Mouse (Mus musculus) forebrain, embryonic 10.5 days (tissue): ENCODE results near the gene Furin. TPM values are rescaled to one million over a fixed set of nuclear protein-coding genes. Genes with fewer than 3 reads are reported as not detected.
"Not testable (repeated sequence)": the region's sequence is repeated elsewhere in the genome, so short reads cannot be mapped to it uniquely, and the experiment has no call there.

Experiments used
- DNase-seq: peaks from one replicate; pipeline ENCODE4 v3.0.0-alpha.2; 2017; ENCODE audit warnings: low spot score; ENCODE audit errors: extremely low spot score
- H3K27ac ChIP-seq: fragments of 300-500 bp; sonication (generic); 2 replicates; pipeline ENCODE4 v1.5.1; 2016; ENCODE audit warnings: mild to moderate bottlenecking
- H3K27me3 ChIP-seq: fragments of 300-500 bp; sonication (generic); 2 replicates; pipeline ENCODE4 v1.6.1; 2016; ENCODE audit warnings: mild to moderate bottlenecking; ENCODE audit not compliant: poor library complexity, severe bottlenecking
- H3K36me3 ChIP-seq: fragments of 300-500 bp; sonication (generic); replicated peaks from 2 replicates; pipeline ENCODE4 v1.6.1; 2016; ENCODE audit warnings: mild to moderate bottlenecking, moderate library complexity
- H3K4me1 ChIP-seq: fragments of 300-500 bp; sonication (generic); 2 replicates; pipeline ENCODE4 v1.6.1; 2016
- H3K4me3 ChIP-seq: fragments of 300-500 bp; sonication (generic); 2 replicates; pipeline ENCODE4 v1.5.1; 2016; ENCODE audit warnings: mild to moderate bottlenecking, moderate library complexity
- H3K9me3 ChIP-seq: fragments of 300-500 bp; sonication (generic); 2 replicates; pipeline ENCODE4 v1.6.1; 2016; ENCODE audit warnings: mild to moderate bottlenecking, moderate library complexity
- WGBS: fragments of 180-500 bp; shearing (Covaris S2); methylation state at CpG from one replicate; pipeline ENCODE4 v1.1.7; 2016; 5-methylcytosine and 5-hydroxymethylcytosine counted together
- polyA plus RNA-seq: library from polyadenylated mRNA; unstranded; fragments of >200 nt; fragmentation: Nextera tagmentation; extraction: Ambion mirVana; gene quantifications from 2 replicates; pipeline ENCODE4 v1.2.1, GENCODE M21; 2016

The Furin gene
- polyA plus RNA-seq, 1 experiment from 2014 or later = 3.9 TPM

- Histone ChIP-seq H3K36me3 (no peaks in the 10 kb centered on the region), H3K27me3 (peaks cover 31% of the 10 kb centered on the region), H3K9me3 (no peaks in the 10 kb centered on the region), H3K4me1 (peaks cover 34% of the 10 kb centered on the region), H3K27ac (no peak overlapping the region), H3K4me3 (no peak overlapping the region)
- no peak for DNase-seq
- WGBS = 67% methylated on average over 7 of the region's 7 CpGs
Measured at GRCm38 (mm10) chr7:80404101-80404894, 938 bp downstream of the Furin start.

- no peak overlapping the region for H3K27ac ChIP-seq
- H3K4me1 ChIP-seq = peaks cover 41% of the 10 kb centered on the region
- no peaks in the 10 kb centered on the region for H3K9me3 ChIP-seq
- H3K27me3 ChIP-seq = peaks cover 31% of the 10 kb centered on the region
- 59% methylated on average over 9 of the region's 9 CpGs for WGBS
- DNase-seq = no peak
- H3K36me3 ChIP-seq = no peaks in the 10 kb centered on the region; the same call in 1 of the 2 replicates
- H3K4me3 ChIP-seq = peak overlapping the region; percentile 96
Measured at GRCm38 (mm10) chr7:80403551-80403950, 1.7 kb downstream of the Furin start.

GRCm38 (mm10) chr7:80402651-80403321 is 2.5 kb downstream of the Furin start:
- Histone ChIP-seq H3K9me3 (no peaks in the 10 kb centered on the region), H3K27me3 (peaks cover 31% of the 10 kb centered on the region), H3K27ac (peak overlapping the region; percentile 91), H3K36me3 (peaks cover 5% of the 10 kb centered on the region), H3K4me3 (peak overlapping the region; percentile 96), H3K4me1 (peaks cover 46% of the 10 kb centered on the region)
- peak; percentile 63 for DNase-seq
- WGBS = under 1% methylated on average over 78 of the region's 92 CpGs

- peak; percentile 52 for DNase-seq
- H3K36me3 ChIP-seq = peaks cover 12% of the 10 kb centered on the region
- WGBS = 1% methylated on average over 99 of the region's 102 CpGs
- no peaks in the 10 kb centered on the region for H3K9me3 ChIP-seq
- peaks cover 31% of the 10 kb centered on the region for H3K27me3 ChIP-seq
- peak overlapping the region; percentile 96 for H3K4me3 ChIP-seq
- peaks cover 46% of the 10 kb centered on the region for H3K4me1 ChIP-seq
- peak overlapping the region; percentile 91 for H3K27ac ChIP-seq
Measured at GRCm38 (mm10) chr7:80401860-80402641, 3.2 kb downstream of the Furin start.

GRCm38 (mm10) chr7:80401041-80401859 is 4.0 kb downstream of the Furin start:
- Histone ChIP-seq H3K4me1 (peaks cover 46% of the 10 kb centered on the region), H3K27me3 (peaks cover 28% of the 10 kb centered on the region), H3K9me3 (no peaks in the 10 kb centered on the region), H3K36me3 (peaks cover 20% of the 10 kb centered on the region), H3K27ac (peak overlapping the region; percentile 91), H3K4me3 (peak overlapping the region; percentile 96)
- no peak for DNase-seq
- 20% methylated on average over 5 of the region's 5 CpGs for WGBS

- peaks cover 25% of the 10 kb centered on the region for H3K36me3 ChIP-seq
- H3K27ac ChIP-seq = 0 out of 2 replicates have a peak overlapping the region, but pooled peaks have one; percentile 8
- no peak for DNase-seq
- peaks cover 25% of the 10 kb centered on the region for H3K27me3 ChIP-seq
- H3K9me3 ChIP-seq = no peaks in the 10 kb centered on the region
- WGBS = 81% methylated on average over 6 of the region's 6 CpGs
- peaks cover 46% of the 10 kb centered on the region for H3K4me1 ChIP-seq
- H3K4me3 ChIP-seq = peak overlapping the region; percentile 96; the same call in 1 of the 2 replicates
Measured at GRCm38 (mm10) chr7:80400571-80400970, 4.7 kb downstream of the Furin start.

GRCm38 (mm10) chr7:80400099-80400498 is 5.1 kb downstream of the Furin start:
- H3K36me3 ChIP-seq = peaks cover 30% of the 10 kb centered on the region
- WGBS = 55% methylated on average over 5 of the region's 5 CpGs
- no peak for DNase-seq
- H3K4me3 ChIP-seq = no peak overlapping the region
- peaks cover 20% of the 10 kb centered on the region for H3K27me3 ChIP-seq
- no peaks in the 10 kb centered on the region for H3K9me3 ChIP-seq
- peaks cover 46% of the 10 kb centered on the region for H3K4me1 ChIP-seq
- H3K27ac ChIP-seq = 0 out of 2 replicates have a peak overlapping the region, but pooled peaks have one; percentile 8

GRCm38 (mm10) chr7:80398654-80399444 is 6.4 kb downstream of the Furin start:
- Histone ChIP-seq H3K36me3 (peaks cover 38% of the 10 kb centered on the region), H3K4me3 (no peak overlapping the region), H3K27ac (no peak overlapping the region), H3K4me1 (peaks cover 46% of the 10 kb centered on the region), H3K9me3 (no peaks in the 10 kb centered on the region), H3K27me3 (peaks cover 7% of the 10 kb centered on the region)
- no peak for DNase-seq
- 70% methylated on average over 9 of the region's 9 CpGs for WGBS

GRCm38 (mm10) chr7:80397986-80398385 is 7.2 kb downstream of the Furin start:
- Histone ChIP-seq H3K4me1 (peaks cover 41% of the 10 kb centered on the region), H3K27ac (no peak overlapping the region), H3K27me3 (no peaks in the 10 kb centered on the region), H3K36me3 (peaks cover 46% of the 10 kb centered on the region), H3K4me3 (no peak overlapping the region), H3K9me3 (no peaks in the 10 kb centered on the region)
- WGBS = 90% methylated on average over 9 of the region's 9 CpGs
- no peak for DNase-seq

- not testable (repeated sequence) for H3K27ac ChIP-seq, H3K27me3 ChIP-seq, DNase-seq, H3K9me3 ChIP-seq, H3K4me3 ChIP-seq
- 95% methylated on average over 4 of the region's 4 CpGs for WGBS
- Histone ChIP-seq H3K36me3 (peaks cover 62% of the 10 kb centered on the region), H3K4me1 (peaks cover 32% of the 10 kb centered on the region)
Measured at GRCm38 (mm10) chr7:80396427-80396826, 8.8 kb downstream of the Furin start.

- peaks cover 80% of the 10 kb centered on the region for H3K36me3 ChIP-seq
- no peak overlapping the region for H3K4me3 ChIP-seq
- peaks cover 17% of the 10 kb centered on the region for H3K4me1 ChIP-seq
- DNase-seq = no peak
- no peaks in the 10 kb centered on the region for H3K27me3 ChIP-seq
- H3K9me3 ChIP-seq = no peaks in the 10 kb centered on the region
- no peak overlapping the region for H3K27ac ChIP-seq
- 94% methylated on average over 4 of the region's 4 CpGs for WGBS
Measured at GRCm38 (mm10) chr7:80394600-80394999, 10.6 kb downstream of the Furin start.
